7 mouse cellular contexts compared by ENCODE assay signal in the genomic region with DNA sequence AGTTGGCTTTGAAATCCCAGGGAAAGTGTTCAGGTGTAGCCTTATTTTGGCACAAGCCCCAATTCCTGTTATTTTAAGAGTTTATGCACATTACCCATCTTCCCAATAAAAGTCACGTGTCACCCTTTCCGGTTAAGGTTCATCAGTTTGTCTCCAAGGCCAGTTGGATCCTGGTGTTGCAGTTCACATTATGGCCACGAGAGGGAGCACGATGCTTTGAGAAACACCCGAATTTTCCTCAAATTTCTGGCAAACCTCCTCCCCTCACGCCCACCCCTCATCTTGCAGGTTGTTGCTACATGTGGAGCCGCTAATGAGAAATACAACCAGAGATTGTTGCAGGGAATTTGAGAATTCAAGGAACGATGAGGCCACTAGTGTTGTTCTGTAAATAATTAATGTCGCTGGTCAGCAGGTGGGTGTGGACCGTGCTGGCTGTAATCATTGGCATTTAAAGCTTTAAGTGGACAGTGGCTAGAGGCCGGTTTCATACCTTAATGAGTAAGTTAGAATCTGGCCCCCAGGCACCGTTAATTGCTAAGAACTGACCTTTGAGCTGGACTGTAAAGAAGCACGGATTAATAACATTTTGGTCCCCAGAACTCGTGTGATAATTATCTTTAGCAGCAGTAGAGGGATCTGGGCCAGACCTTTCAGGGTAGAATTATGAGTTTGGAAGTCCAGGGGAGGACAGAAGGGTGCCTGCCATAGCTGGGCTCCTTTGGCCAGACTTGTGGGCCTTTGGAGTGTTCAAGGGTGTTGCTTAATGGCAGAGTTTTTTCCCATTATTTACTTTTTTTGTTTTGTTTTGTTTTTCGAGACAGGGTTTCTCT. TPM values are rescaled to one million over a fixed set of nuclear protein-coding genes. Genes with fewer than 3 reads are reported as not detected.
A peak's percentile ranks its signal among the peaks of the same experiment; 100 is the strongest.
DNase-seq lines count a peak whose midpoint lies in the region; ATAC-seq lines count a peak whose summit lies in the region.

No protein-coding gene starts in this region.

- H3K9ac ChIP-seq in midbrain, embryonic 13.5 days (replicated peaks): no peak overlapping the region

- H3K4me2 ChIP-seq in midbrain, embryonic 13.5 days (replicated peaks): peak overlapping the region; percentile 33

- intact Hi-C loops in gastrocnemius, postnatal 36 days (cut with DNase I): loop anchor here (5.0 kb wide), 3 partner anchors 315 to 735 kb away; no protein-coding TSS in a partner anchor

- no peak for ATAC-seq in midbrain, embryonic 13.5 days

- peaks cover 29% of the 10 kb centered on the region; the same call in 1 of the 2 replicates for H3K27me3 ChIP-seq in limb, embryonic 10.5 days (ENCODE audit: low read depth, poor library complexity, severe bottlenecking)
- peaks cover 8% of the 10 kb centered on the region; the same call in 1 of the 2 replicates for H3K27me3 ChIP-seq in midbrain, embryonic 13.5 days

- no peaks in the 10 kb centered on the region for H3K9me3 ChIP-seq in limb, embryonic 10.5 days (replicated peaks)
- no peaks in the 10 kb centered on the region; the same call in 1 of the 2 replicates for H3K9me3 ChIP-seq in midbrain, embryonic 13.5 days

- no peak overlapping the region for H3K27ac ChIP-seq in limb, embryonic 10.5 days
- no peak overlapping the region for H3K27ac ChIP-seq in midbrain, embryonic 13.5 days

- no peaks in the 10 kb centered on the region for H3K36me3 ChIP-seq in limb, embryonic 10.5 days
- H3K36me3 ChIP-seq in midbrain, embryonic 13.5 days: no peaks in the 10 kb centered on the region

- DNase-seq in adrenal gland, adult 2 months: peak; percentile 49
- DNase-seq in embryo, embryonic 11.5 days (ENCODE audit: low read depth, low spot score): peak; percentile 70
- peak; percentile 54 to 60 for DNase-seq in gastrocnemius, postnatal 36 days
- DNase-seq in kidney, adult 11 months: peak; percentile 81
- DNase-seq in limb, embryonic 10.5 days (ENCODE audit: low spot score): peak; percentile 90
- peak; percentile 53 to 75 for DNase-seq in spleen, postnatal 10 days (ENCODE audit: low spot score in 2 of 2)

- H3K4me1 ChIP-seq in limb, embryonic 10.5 days: peaks cover 20% of the 10 kb centered on the region
- 0 out of 2 replicates have a peak, but pooled peaks cover 7% of the 10 kb centered on the region for H3K4me1 ChIP-seq in midbrain, embryonic 13.5 days (replicated peaks)

- WGBS in limb, embryonic 10.5 days: 13% methylated on average over 15 of the region's 15 CpGs
- 23% methylated on average over 15 of the region's 15 CpGs for WGBS in midbrain, embryonic 13.5 days

- H3K4me3 ChIP-seq in limb, embryonic 10.5 days: no peak overlapping the region
- H3K4me3 ChIP-seq in midbrain, embryonic 13.5 days (replicated peaks): no peak overlapping the region

RNA-seq across cellular contexts. Expression of gene Ppp4r2, which starts 49.2 kb away (rescaled TPM):
- 10 to 100 TPM; 71.5 to 89.5 TPM for total RNA-seq in adrenal gland, adult 2 months (2021)
- 6.9 and 8.0 TPM in 2 replicates for polyA plus RNA-seq in adrenal gland, adult 2 months (2012; rRNA removed)
- 10 to 100 TPM; 48.2 to 51.3 TPM for total RNA-seq in gastrocnemius, postnatal 36 days (2021)
- polyA plus RNA-seq in limb, embryonic 10.5 days (2016; fragmentation: Nextera tagmentation; extraction: Ambion mirVana): 21.0 and 26.9 TPM in 2 replicates
- polyA plus RNA-seq in midbrain, embryonic 13.5 days (2015; fragmentation: Nextera tagmentation; extraction: Ambion mirVana): 26.4 and 26.6 TPM in 2 replicates
